Mouse (Mus musculus): Measurements from ENCODE around the gene Trir.
A peak's percentile ranks its signal among the peaks of the same experiment; 100 is the strongest.

Trir gene

DNA sequence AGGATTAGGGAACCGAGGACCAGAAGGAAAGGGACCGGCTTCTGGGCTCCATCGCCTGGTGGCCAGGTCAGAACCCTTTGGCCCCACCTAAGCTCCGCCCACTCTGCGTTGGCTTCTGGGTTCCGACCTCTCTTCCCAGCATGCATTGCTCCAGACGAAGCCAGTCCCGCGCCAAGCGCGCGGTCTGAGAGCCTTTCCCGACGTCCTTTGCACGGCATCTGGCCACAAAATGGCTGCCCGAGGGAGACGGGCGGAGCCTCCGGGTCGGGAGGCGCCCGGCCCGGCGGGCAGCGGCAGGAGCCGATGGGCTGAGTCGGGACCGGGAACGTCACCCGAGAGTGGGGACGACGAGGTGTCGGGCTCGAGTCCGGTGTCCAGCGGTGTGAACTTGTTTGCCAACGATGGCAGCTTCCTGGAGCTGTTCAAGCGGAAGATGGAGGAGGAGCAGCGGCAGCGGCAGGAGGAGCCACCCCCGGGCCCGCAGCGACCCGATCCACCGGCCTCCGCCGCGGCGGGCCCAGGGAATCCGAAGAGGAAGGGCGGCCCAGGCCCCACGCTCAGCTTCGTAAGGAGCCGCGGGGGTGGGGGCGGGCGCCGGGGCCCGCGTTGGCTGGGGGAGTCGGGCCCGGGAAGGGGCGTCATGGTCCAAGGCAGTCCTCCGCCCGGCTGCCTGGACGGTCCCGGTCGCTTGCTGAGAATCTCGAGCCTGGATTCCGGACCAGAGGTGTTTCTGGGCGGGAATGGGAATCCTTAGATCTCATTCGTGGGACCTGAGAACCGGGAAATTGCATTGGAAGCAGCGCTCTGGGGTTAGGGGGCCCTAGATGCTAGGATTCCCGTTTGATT is at the start of gene Trir:
Gene Trir, plus strand, starts transcription at position 154 of the 846 bp plus-strand sequence.
- DNase-seq (ENCODE audit: low read depth, low spot score): peak; percentile 99

DNA sequence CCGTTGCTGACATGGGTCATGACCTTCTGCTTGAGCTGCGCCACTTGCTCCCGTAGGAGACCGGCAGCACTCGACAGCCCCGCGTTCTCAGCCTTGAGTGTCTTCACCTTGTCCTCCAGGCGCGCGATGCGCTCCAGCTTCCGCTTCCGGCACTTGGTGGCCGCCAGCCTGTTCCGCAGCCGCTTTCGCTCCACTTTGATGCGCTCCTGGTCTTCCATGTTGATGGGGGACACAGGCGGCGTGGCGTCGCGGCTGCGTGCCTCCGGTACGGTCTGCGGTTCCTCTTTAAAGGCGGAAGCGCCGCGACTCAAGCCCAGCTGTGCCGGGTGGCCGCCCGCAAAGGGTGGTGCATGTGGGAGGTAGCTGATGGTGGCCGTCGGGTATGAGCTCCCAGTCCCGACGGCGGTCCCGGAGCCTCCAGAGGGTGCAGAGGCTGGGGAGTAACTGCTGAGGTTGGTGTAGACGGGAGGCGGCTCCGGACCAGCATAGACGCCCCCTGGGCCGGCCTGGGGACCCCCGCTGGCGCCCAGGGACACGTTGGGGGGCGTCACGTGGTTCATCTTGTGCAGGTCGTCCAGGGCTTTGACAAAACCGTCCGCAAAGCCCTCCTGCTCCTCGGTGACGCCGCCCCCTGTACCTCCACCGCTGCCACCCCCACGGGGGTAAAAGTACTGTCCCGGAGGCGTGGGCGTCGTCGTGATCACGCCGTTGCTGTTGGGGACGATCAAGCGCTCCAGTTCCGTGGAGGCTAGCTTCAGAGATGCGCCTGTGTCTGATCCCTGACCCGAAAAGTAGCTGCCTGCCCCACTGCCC is 49.0 kb upstream of the Trir start:
- peak; percentile 77 for DNase-seq (ENCODE audit: low read depth, low spot score)

DNA sequence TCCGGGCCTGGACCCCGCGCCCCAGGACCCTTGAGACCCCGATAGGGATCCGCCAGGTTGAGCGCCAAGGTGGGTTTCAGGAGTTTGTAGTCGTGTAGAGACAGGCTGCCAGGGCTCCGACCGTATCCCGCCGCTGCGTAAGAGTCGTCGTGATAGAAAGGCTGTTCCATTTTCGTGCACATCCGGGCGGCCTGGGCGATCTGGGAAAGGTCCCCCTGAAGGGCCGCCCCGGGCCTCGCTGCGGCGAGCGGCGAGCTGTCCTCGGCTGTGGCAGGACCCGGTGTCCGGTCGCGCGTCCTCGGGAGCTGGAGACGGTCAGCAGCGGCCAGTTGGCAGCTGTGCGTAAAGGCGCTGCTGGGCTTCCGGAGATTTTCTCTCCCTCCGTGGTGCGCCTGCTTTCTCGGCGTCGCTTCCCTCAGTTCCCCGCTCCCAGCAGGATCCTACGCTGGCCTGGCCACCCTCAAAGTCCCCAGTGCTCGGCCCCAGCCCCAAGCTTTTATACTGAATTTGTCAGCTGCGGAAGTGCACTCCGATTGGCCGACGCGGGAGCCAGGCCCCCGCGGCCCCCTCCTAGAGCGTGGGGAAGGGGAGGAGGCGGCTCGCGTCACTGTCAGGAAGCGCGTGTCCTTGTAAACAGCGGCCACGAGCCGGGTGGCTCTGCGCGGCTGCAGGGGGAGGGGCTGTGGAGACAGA is 48.2 kb upstream of the Trir start, which contains the start of gene Junb:
Gene Junb, minus strand, starts transcription at position 471 of the 693 bp plus-strand sequence.
- DNase-seq (ENCODE audit: low read depth, low spot score): peak; percentile 94

DNA sequence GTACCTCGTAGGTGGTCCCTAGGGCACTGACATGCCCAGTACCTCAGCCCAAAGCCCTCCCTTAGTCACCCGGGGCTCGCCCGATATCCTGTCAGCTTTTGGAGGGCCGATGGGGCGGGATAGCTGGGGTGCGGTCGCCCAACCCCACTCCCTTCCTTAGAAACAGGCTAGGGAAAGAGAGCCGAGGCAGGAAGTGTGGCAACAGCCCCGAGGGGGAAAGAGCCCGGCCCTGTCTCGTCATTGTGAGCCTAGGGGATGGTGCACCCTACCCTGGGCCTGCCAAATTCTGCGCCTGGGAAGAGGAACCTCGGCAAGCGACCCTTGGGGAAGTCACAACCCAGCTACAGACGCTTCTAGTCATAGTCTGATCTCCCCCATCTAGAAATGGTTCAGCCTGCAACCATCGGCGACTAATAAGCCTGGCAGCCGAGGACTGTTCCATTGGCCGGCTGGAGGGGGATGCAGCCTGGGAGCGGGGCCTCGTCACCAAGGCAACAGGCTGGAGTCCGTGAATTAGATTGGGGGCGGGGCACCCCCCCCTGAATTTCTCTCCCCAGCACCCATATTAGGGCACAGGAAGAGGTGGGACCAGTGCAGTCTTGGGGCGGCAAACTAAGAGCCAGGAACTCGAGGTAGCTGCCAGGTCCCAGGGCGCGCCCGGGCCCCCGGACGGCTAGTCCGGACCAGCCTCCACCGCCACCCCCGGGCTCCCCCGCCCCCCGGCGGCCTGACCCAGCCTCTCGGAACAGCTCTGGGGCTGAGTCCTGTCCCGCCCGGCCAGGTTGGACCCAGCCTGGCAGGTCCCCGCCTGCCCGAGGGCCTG is 46.8 kb upstream of the Trir start:
- peak; percentile 98 for DNase-seq (ENCODE audit: low read depth, low spot score)

DNA sequence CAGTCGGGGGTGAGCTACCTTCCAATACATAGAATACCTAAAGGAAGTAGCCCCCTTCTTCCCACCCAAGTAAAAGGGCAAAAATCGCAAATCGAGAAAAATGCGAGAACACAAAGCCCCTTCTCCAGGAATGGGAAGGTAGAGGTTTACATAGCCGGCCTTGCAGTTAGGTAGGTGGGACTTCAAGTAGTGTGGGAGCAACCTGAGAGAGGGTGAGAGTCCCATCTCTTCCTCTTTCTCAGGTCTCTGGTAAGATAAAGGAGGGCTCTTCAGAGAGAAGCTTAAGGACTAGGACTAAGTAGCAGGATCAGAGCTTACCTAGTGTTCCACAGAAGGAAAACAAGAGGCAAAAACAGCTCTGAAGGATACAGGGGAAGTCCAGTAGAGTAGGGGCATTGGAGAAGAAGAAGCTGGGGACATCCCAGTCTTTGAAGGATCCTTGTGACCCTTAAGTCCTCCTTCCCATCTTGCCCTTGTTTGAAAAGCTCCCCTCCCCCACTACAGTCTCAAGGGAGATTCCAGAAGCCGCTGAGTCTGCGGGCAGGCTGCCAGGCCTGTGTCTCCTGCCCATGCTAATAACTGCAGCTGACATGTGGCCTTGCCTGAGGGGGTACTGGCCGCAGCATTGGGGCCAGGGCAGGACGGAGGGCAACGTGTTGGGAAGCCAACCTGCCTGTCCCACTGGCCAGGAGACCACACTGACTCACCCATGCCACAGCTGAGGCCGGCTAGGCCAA is 45.8 kb upstream of the Trir start:
- no peak for DNase-seq (ENCODE audit: low read depth, low spot score)

DNA sequence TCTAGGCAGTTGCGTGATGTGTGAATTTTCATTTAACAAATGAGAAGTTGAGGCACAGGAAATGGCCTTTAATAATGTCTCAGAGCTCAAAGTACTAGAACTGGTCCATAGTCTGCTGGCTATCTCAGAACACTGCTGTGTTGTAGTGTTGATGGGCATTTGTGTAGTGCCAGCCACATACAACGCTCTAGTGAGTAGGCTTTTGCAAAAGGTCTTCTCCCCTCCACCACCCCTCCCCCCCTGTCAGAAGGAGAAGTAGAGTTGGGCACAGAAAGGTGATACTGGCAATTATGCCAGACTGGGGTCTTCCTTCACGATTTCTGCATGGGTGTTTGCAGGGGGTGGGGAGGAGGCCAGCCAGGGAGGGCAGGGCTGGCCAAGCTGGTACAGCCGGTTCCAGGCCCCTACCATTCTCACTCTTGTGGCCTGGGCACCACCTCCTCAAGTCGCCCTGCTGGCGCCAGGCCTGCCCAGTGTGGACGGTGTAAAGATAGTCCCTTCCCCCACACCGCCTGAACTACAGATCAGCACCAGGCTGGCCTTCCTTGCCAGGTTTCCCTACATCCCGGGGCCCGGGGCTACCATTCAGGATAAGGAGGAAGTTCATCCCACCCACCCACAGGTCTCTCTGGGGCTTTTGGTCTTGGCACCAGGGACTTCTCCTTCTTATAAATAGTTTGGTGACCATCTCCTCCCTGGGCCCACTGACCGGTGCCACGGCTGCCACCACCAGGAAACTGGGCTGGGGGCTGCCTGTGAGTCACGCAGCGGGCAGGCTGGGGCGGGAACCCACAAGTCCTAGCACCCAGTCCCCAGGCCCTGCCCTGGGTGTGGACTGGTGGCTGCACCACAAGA is 44.8 kb upstream of the Trir start:
- DNase-seq (ENCODE audit: low read depth, low spot score): no peak

DNA sequence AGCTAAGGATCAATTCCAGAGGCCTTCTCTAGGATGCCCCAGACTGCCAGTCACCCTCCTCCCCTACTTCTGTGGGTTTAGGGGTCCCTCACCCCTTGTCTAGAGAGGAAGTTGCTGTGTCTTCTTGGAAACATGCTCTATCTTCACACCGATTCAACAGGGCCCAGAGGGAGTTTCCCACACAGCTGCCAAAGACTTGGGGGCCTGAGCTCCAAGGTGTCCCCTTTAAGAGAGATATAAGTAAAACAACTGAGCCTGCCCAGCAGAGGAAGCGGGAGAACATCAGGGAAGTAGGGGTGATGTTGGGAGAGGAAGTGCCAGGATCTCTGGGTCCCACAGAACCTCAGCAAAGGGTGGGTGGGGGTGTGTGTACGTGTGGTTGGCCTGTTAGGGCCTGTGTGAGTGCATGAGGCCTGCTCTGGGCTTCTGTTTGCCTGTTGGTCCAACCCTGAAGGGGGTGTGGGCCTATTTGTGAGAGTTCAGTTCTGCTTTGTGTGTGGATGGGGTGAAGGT is 44.1 kb upstream of the Trir start:
- no peak for DNase-seq (ENCODE audit: low read depth, low spot score)

DNA sequence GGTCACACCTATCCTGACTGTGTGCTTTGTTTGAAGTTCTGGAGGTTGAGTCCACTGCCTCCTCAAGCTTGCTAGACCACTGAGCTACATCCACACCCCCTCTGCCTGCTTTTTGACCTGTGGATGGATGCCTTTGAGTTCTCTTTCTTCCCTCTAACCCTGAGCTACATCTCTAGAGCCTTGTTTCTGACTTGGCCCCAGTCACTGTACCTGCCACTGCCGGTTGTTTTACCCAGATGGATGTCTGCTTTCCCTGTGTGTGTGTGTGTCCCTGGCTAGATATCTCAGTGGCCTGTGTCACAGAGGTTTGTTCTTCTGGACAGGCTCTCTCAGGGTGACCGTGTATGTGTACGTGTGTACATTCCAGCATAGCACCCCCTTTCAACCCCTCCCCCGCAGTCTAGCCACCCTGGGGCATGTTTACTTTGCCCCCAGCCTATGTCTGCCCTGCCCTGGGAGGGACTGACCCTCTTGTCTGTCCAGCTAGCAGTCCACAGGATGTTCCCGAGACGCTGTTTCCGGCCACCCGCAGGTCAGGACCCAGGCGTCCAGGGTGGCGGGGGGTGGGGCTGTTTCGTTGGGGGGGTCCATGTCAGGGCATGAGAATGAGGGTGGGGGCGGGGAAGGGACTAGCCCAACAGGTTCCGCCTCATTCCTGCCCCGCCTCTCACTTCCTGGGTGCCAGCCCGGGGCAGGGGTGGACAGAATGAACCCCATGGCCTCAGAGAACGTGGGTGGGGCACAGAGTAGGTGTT is 42.2 kb upstream of the Trir start:
- no peak for DNase-seq (ENCODE audit: low read depth, low spot score)

DNA sequence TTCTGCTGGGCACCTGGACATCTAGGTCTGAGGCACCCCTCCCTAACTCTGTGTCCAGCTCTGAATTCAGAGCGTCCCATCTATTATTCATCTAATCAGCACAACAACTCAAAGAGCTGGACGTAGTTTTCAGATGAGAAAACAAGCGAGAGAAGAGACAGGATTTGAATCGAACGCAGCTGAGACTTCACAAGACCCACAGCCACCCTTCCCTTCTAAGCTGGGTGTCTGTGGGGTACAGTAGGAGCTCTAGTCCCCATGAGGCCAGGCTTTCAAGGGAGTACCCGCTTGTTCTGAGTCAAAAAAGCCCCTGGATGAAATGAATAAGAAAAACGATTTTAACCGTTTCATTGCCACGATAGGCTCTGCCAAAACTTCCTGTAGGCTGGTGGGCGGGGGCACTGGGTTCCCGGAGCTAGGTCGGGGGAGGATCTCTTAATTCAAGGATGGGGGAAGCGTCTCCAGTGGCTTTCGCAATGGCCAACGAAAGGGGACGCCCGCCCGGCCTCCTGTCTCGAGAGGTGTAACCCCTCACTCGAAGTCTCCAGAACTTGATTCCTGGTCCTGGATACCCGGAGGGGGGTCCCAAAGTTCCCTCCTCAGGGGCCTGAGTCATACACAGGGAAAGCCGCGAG is 41.5 kb upstream of the Trir start:
- DNase-seq (ENCODE audit: low read depth, low spot score): peak; percentile 56

DNA sequence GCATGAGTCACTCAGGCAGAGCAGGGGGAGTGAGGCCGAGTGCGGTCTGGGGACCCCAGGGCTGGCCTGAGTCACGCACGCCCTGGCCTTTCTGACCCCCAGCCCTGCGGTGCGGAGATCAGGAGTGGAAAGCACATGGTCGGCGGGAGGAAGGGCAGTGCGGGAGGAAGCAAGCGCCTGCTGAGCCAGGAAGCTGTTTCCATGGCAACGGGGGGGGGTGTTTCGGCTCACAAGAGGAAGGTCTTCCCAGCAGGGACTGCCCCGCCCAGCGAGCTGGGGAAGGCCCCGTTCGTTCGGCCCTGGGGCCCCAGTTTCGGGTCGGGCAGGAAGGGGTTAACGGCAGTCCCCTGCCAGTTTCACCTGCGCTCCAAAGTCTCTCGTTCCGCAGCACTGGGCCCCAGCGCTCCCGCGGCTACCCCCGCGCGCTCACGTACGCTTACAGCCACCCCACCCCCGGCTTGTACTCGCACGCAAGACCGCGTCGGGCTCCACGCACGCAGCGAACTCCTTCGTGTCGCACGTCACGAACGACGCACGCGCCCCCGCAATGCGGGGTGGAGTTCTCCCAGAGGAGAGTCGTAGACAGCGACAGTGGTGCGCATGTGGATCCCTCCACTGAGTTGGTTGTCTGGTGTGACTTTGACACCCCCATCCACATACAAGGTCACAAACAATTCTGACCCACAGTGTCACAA is 40.8 kb upstream of the Trir start:
- DNase-seq (ENCODE audit: low read depth, low spot score): peak; percentile 98

DNA sequence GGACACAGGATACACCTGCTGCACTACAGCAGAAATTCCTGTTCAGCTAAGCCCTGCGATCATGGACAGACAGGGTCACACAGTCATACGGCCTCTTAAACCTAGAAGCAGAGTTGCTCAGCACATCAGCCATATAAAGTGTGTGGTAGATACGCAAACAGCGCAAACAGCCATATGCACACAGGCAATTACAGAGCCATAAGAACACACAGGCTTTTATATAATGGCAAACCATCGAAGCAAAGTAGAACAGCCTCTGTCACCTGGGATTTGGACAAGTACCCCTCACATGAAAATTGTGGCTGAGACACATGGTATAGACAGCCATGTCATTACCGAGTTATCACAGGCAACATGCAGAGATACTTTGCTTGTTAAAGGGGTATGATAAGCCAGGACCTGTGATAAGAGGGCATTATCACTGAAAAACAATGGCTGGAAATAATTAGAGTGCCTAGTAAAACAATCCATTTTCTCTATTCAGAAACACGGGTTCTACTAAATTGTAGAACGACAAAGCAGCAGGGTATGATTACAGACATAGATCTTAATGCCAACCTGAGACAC is 40.2 kb upstream of the Trir start:
- no peak for DNase-seq (ENCODE audit: low read depth, low spot score)

DNA sequence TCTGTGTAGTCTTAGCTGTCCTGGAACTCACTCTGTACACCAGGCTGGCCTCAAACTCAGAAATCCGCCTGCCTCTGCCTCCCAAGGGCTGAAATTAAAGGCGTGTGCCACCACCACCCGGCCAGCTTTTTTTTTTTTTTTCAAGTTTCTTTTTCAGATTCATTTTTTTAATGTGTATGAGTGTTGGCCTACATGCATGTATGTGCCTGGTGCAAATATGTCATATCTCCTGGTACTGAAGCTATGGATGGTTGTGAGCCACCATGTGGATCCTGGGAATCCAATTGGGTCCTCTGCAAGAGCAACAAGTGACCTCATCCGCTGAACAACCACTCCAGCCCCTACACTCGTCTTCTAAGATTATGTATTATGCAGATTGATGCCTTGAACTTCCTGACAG is 39.2 kb upstream of the Trir start:
- no peak for DNase-seq (ENCODE audit: low read depth, low spot score)

DNA sequence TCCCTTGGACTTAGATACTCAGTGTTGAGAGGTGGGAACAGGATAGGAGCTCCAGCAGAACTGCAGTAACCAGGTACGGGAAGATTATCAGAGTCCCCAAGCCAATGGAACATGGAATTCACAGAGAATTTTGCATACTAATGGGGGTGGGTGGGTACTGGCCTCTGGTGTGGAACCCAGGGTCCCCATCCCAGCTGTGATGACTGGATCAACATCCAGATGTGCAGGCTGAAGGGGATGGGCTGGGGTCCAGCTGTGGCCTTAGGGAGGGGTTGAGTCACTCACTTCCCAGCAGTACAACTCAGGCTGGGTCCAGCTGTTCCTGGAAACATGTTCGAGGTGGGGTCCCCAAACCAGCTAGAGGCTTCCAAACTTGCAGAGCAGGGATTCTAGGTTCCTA is 38.7 kb upstream of the Trir start:
- peak; percentile 59 for DNase-seq (ENCODE audit: low read depth, low spot score)

DNA sequence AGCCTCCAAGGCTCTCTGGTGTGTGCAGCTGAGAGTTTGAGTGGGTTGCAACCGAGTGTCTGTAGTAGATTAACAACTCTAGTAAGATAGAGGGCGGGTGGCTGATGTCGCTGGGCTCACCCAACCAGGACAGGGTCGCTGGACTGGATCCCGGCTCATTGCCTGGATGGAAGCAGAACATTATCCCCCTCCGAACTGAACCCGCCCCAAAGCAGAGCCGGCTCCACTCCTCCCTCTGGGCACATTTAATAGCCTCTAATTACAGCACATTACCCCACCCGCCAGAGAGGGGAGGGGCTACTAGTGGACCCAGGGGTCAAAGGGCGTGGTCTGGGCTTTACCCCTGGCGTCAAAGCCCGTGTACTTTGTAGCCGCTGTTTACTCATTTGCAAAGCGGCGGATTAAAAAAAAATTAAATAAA is 37.3 kb upstream of the Trir start:
- DNase-seq (ENCODE audit: low read depth, low spot score): peak; percentile 89

DNA sequence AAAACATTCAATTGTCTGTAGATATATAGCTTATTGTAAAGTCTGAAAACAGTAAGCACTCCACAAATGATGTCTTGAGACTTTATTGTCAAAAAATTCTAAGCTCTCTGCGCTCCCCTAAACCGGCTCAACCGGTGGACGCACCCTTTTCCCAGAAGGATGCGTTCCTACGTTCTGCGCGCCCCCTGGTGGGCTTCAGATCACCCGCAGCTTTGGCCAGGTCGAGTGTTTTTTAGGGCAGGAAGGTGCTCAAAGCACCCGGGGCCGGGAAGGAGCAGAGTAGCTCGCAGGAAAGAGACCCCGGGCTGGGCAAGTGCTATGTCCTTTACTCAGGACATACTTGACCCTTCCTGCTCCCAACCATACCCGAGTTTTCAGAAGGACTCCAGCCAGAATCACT is 36.8 kb upstream of the Trir start:
- peak; percentile 97 for DNase-seq (ENCODE audit: low read depth, low spot score)

DNA sequence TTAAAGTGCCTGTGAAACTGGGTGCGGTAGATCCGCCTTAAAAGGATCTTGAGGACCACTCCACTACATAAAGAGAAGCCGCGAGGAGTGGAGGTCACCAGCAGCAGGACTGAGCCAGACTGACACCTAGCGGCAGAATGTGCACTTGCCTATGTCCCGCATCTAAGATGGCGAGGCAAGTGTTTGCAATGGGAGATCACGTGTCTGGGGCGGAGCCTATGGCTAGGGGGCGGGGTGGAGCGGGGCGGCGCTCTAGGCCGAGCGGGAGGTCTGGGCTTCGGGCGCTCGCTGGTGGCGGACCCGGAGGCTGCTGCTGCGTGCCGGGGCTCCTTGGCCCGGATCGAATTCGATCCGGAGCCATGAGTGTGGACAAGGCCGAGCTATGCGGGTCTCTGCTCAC is 36.3 kb upstream of the Trir start, which contains the start of gene Hook2:
Gene Hook2, plus strand, starts transcription at position 255 of the 400 bp plus-strand sequence.
- peak; percentile 100 for DNase-seq (ENCODE audit: low read depth, low spot score)

DNA sequence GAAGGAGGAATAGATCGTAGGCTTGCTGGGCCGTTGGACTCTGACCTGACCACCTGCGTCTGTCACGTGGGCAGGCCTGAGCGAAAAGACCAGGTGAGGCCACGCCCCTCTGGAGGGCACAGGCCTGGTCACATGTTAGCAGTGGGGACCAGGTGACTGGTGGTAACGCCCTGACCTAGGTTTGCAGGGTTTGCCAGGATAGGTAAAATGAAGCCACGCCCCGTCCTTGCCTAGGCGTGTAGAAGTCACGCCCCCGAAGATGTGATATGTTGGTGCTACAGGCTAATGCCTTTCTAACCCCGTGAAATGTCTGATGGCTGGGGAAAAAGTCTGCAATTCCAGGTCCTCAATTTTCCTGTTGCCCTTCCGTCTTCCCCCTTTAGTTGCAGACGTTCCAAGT is 35.8 kb upstream of the Trir start:
- DNase-seq (ENCODE audit: low read depth, low spot score): peak; percentile 94

Data from ES-CJ7 (cell line).